In the genomic region with DNA sequence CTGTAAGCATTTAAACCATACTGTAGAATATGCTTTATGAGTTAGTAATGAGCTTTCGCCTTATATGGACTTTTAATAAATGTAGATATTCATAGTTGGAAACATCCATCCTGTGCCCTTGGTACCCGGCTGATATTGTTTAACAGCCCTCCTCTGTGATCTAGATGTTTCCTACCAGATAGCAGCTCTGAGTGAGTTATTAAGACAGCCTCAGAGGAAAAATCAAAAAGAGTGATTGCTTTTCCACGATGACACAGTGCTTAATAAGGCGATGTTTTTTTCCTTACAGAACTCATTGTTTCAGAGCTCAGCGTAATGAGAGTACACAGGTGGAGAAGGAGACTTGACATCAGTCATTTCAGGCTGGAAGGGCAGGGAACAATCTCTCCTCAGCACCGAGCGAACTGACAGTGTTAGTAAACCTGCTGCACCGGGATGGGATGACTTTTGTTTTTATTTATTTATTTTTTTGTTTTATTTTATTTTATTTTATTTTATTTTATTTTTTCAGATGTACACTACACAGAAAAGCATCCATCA, we compare ENCODE assay signal across 28 mouse cellular contexts.
DNase-seq lines count a peak whose midpoint lies in the region; ATAC-seq and TF ChIP-seq lines count a peak whose summit lies in the region.
"Had no signal": no experiment of that assay in that cellular context is flagged by ENCODE, and none has a peak within 500 bp of the region (broad histone marks: within the 10 kb centered on the region; RNA-seq: fewer than 3 reads in every experiment).

No protein-coding gene starts in this region.

- no peak for DNase-seq in forebrain, postnatal 0 days
- DNase-seq in forebrain, embryonic 10.5 days (ENCODE audit: extremely low spot score, low spot score): no peak
- no peak for DNase-seq in neural tube, embryonic 11.5 days (ENCODE audit: low spot score)
- DNase-seq in neural tube, embryonic 10.5 days (ENCODE audit: extremely low spot score, low spot score): no peak
- no peak for DNase-seq in lung, postnatal 10 days
- DNase-seq: adrenal gland, adult 8-10 months; cerebellum, adult 8-10 months; cerebellum, postnatal 25 days; heart, postnatal 14 days; kidney, adult 9 months; kidney, postnatal 10 days; layer of hippocampus, postnatal 36 days; left cerebral cortex, postnatal 4 days; lung, embryonic 14.5 days; lung, postnatal 36 days; spleen, adult 18-20 months; thymus, adult 18-20 months; thymus, postnatal 25 days had no signal

- no peaks in the 10 kb centered on the region for H3K36me3 ChIP-seq in forebrain, postnatal 0 days (ENCODE audit: insufficient read depth)
- no peaks in the 10 kb centered on the region for H3K36me3 ChIP-seq in forebrain, embryonic 10.5 days (replicated peaks)
- H3K36me3 ChIP-seq in neural tube, embryonic 11.5 days (ENCODE audit: control insufficient read depth, insufficient read depth, low read length): no peaks in the 10 kb centered on the region
- no peaks in the 10 kb centered on the region for H3K36me3 ChIP-seq in neural tube, embryonic 12.5 days
- H3K36me3 ChIP-seq in intestine, embryonic 16.5 days (ENCODE audit: control insufficient read depth, insufficient read depth, low read length): no peaks in the 10 kb centered on the region
- H3K36me3 ChIP-seq: embryonic facial prominence, embryonic 10.5 days; embryonic facial prominence, embryonic 15.5 days; G1E; liver, embryonic 15.5 days; midbrain, embryonic 12.5 days had no signal

- no peaks in the 10 kb centered on the region for H3K9me3 ChIP-seq in forebrain, postnatal 0 days (ENCODE audit: low read length)
- no peaks in the 10 kb centered on the region for H3K9me3 ChIP-seq in forebrain, embryonic 10.5 days
- no peaks in the 10 kb centered on the region for H3K9me3 ChIP-seq in neural tube, embryonic 11.5 days (ENCODE audit: control insufficient read depth, low read length)
- no peaks in the 10 kb centered on the region for H3K9me3 ChIP-seq in neural tube, embryonic 12.5 days
- no peaks in the 10 kb centered on the region for H3K9me3 ChIP-seq in intestine, embryonic 16.5 days (ENCODE audit: control insufficient read depth, low read length)
- H3K9me3 ChIP-seq: embryonic facial prominence, embryonic 10.5 days; embryonic facial prominence, embryonic 15.5 days; liver, embryonic 15.5 days; midbrain, embryonic 12.5 days had no signal

- H3K4me1 ChIP-seq in forebrain, postnatal 0 days (ENCODE audit: insufficient read depth): no peaks in the 10 kb centered on the region
- H3K4me1 ChIP-seq in forebrain, embryonic 10.5 days: peaks cover 19% of the 10 kb centered on the region
- H3K4me1 ChIP-seq in neural tube, embryonic 11.5 days (ENCODE audit: control insufficient read depth, insufficient read depth, low read length): no peaks in the 10 kb centered on the region
- no peaks in the 10 kb centered on the region for H3K4me1 ChIP-seq in neural tube, embryonic 12.5 days
- H3K4me1 ChIP-seq in intestine, embryonic 16.5 days (ENCODE audit: control insufficient read depth, insufficient read depth, low read length): no peaks in the 10 kb centered on the region
- H3K4me1 ChIP-seq: embryonic facial prominence, embryonic 10.5 days; embryonic facial prominence, embryonic 15.5 days; liver, embryonic 15.5 days had no signal

- peak; percentile 32; the same call in 1 of the 2 replicates for ATAC-seq in forebrain, postnatal 0 days
- ATAC-seq in neural tube, embryonic 11.5 days (ENCODE audit: insufficient read depth, low FRiP score, low TSS enrichment): 0 out of 2 replicates have a peak, but pooled peaks have one; percentile 46
- peak; percentile 52 for ATAC-seq in neural tube, embryonic 12.5 days (ENCODE audit: low FRiP score, low read depth)
- ATAC-seq in intestine, embryonic 16.5 days: no peak
- ATAC-seq: forebrain, embryonic 14.5 days; intestine, postnatal 0 days had no signal

- no peaks in the 10 kb centered on the region for H3K27me3 ChIP-seq in forebrain, postnatal 0 days (ENCODE audit: insufficient read depth, low read length)
- no peaks in the 10 kb centered on the region for H3K27me3 ChIP-seq in forebrain, embryonic 10.5 days (ENCODE audit: poor library complexity, severe bottlenecking)
- H3K27me3 ChIP-seq in neural tube, embryonic 11.5 days (ENCODE audit: control insufficient read depth, insufficient read depth, low read length): no peaks in the 10 kb centered on the region
- H3K27me3 ChIP-seq in neural tube, embryonic 12.5 days (replicated peaks): no peaks in the 10 kb centered on the region
- H3K27me3 ChIP-seq in intestine, embryonic 16.5 days (replicated peaks; ENCODE audit: control insufficient read depth, insufficient read depth, low read length): no peaks in the 10 kb centered on the region
- H3K27me3 ChIP-seq: embryonic facial prominence, embryonic 15.5 days; liver, embryonic 15.5 days; midbrain, embryonic 12.5 days had no signal

- no peak overlapping the region for H3K9ac ChIP-seq in forebrain, postnatal 0 days
- H3K9ac ChIP-seq in neural tube, embryonic 11.5 days (ENCODE audit: low read length): no peak overlapping the region
- H3K9ac ChIP-seq in neural tube, embryonic 12.5 days: no peak overlapping the region
- H3K9ac ChIP-seq in intestine, embryonic 16.5 days (ENCODE audit: low read depth, low read length): no peak overlapping the region
- H3K9ac ChIP-seq: embryonic facial prominence, embryonic 15.5 days; liver, embryonic 15.5 days; lung, embryonic 14.5 days; midbrain, embryonic 12.5 days had no signal

- WGBS in forebrain, postnatal 0 days: 68% methylated on average over 8 of the region's 8 CpGs
- WGBS in forebrain, embryonic 10.5 days: 91% methylated on average over 8 of the region's 8 CpGs
- WGBS in neural tube, embryonic 11.5 days: 73% methylated on average over 8 of the region's 8 CpGs
- WGBS in neural tube, embryonic 12.5 days: 72% methylated on average over 8 of the region's 8 CpGs
- WGBS in intestine, embryonic 16.5 days: 79% methylated on average over 8 of the region's 8 CpGs

- no peak overlapping the region for H3K4me3 ChIP-seq in forebrain, postnatal 0 days (ENCODE audit: low read depth, low read length)
- no peak overlapping the region for H3K4me3 ChIP-seq in forebrain, embryonic 10.5 days
- no peak overlapping the region for H3K4me3 ChIP-seq in neural tube, embryonic 11.5 days (ENCODE audit: low read depth, low read length)
- H3K4me3 ChIP-seq in neural tube, embryonic 12.5 days: no peak overlapping the region
- H3K4me3 ChIP-seq in intestine, embryonic 16.5 days (ENCODE audit: low read length): no peak overlapping the region
- H3K4me3 ChIP-seq: embryonic facial prominence, embryonic 10.5 days; embryonic facial prominence, embryonic 15.5 days; liver, embryonic 15.5 days; midbrain, embryonic 12.5 days had no signal

- no peak overlapping the region for H3K4me2 ChIP-seq in forebrain, postnatal 0 days (ENCODE audit: low read depth)
- no peak overlapping the region for H3K4me2 ChIP-seq in neural tube, embryonic 11.5 days (ENCODE audit: low read depth)
- no peak overlapping the region for H3K4me2 ChIP-seq in neural tube, embryonic 12.5 days (replicated peaks)
- no peak overlapping the region for H3K4me2 ChIP-seq in intestine, embryonic 16.5 days (ENCODE audit: low read depth, low read length)
- H3K4me2 ChIP-seq: embryonic facial prominence, embryonic 15.5 days; liver, embryonic 15.5 days; lung, embryonic 14.5 days; midbrain, embryonic 12.5 days had no signal

- no peak for TF ChIP-seq CTCF in forebrain, postnatal 0 days (IDR thresholded peaks at IDR 0.05; ENCODE audit: low read depth)

- H3K27ac ChIP-seq in forebrain, postnatal 0 days (ENCODE audit: low read depth, low read length): no peak overlapping the region
- no peak overlapping the region for H3K27ac ChIP-seq in forebrain, embryonic 10.5 days
- H3K27ac ChIP-seq in neural tube, embryonic 11.5 days (ENCODE audit: low read depth, low read length): no peak overlapping the region
- H3K27ac ChIP-seq in neural tube, embryonic 12.5 days: no peak overlapping the region
- no peak overlapping the region for H3K27ac ChIP-seq in intestine, embryonic 16.5 days (ENCODE audit: low read length)
- H3K27ac ChIP-seq: embryonic facial prominence, embryonic 10.5 days; embryonic facial prominence, embryonic 15.5 days; liver, embryonic 15.5 days; midbrain, embryonic 12.5 days; stomach, postnatal 0 days had no signal
